Mouse (Mus musculus): Measurements from ENCODE around the gene Scg2. TPM values are rescaled to one million over a fixed set of nuclear protein-coding genes. Genes with fewer than 3 reads are reported as not detected.

The Scg2 gene
- polyA plus RNA-seq, 1 experiment, result not detected

DNA sequence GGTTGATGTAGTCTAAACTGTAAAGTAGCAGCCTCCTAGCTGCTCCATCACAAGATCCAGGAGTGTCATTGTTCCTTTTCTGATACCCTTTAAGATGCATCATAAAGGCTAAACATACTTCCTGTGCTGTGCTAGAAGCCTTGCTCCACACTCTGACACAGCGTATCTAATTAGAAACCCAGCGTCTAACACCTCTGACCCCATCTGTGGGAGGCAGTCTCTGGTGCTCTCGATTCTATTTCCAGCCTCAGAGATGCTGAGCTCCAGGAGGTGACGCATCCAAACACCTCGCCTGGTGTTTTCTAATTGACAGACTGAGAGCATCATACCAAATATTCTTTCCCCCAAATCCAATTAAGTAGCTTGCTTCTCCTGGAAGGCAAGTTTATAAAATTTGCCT is 18.6 kb upstream of the Scg2 start:
- Histone ChIP-seq H3ac (ENCODE audit: control insufficient read depth, insufficient read length) (no peak overlapping the region), H3K79me2 (ENCODE audit: control insufficient read depth, insufficient read depth) (no peaks in the 10 kb centered on the region), H3K4me2 (ENCODE audit: low read depth) (no peak overlapping the region), H3K36me3 (ENCODE audit: control insufficient read depth, insufficient read depth) (no peaks in the 10 kb centered on the region), H3K27me3 (ENCODE audit: control insufficient read depth, insufficient read depth, insufficient read length) (no peaks in the 10 kb centered on the region), H3K4me3 (no peak overlapping the region)
- TF ChIP-seq USF1 (IDR thresholded peaks at IDR 0.05; ENCODE audit: low read depth), result no peak
- no peak for TF ChIP-seq MYOD1 (IDR thresholded peaks at IDR 0.05; ENCODE audit: control insufficient read depth in 1 of 3, insufficient read length in 2 of 3, low read depth in 2 of 3)
- TF ChIP-seq E2F4 (IDR thresholded peaks at IDR 0.05; ENCODE audit: insufficient read depth), result no peak
- TF ChIP-seq TCF3 (IDR thresholded peaks at IDR 0.05; ENCODE audit: insufficient read length, low read depth), result no peak
- TF ChIP-seq POLR2A (IDR thresholded peaks at IDR 0.05; ENCODE audit: insufficient read length, low read depth), result no peak
- no peak for TF ChIP-seq SRF (IDR thresholded peaks at IDR 0.05; ENCODE audit: control insufficient read depth, insufficient read length, low read depth)
- no peak for TF ChIP-seq TCF12 (IDR thresholded peaks at IDR 0.05; ENCODE audit: insufficient read depth, poor library complexity, severe bottlenecking)
- TF ChIP-seq MYOG (IDR thresholded peaks at IDR 0.05; ENCODE audit: control insufficient read depth in 1 of 3, insufficient read depth in 1 of 3, insufficient read length in 2 of 3, low read depth in 2 of 3), result no peak
- TF ChIP-seq REST (IDR thresholded peaks at IDR 0.05; ENCODE audit: insufficient read depth, insufficient read length), result no peak
- TF ChIP-seq MAX (IDR thresholded peaks at IDR 0.05; ENCODE audit: low read depth), result no peak
- no peak for TF ChIP-seq CEBPB (IDR thresholded peaks at IDR 0.05; ENCODE audit: insufficient read depth, poor library complexity, severe bottlenecking)
- TF ChIP-seq POLR2AphosphoS2 (IDR thresholded peaks at IDR 0.05; ENCODE audit: insufficient read length, low read depth), result no peak

DNA sequence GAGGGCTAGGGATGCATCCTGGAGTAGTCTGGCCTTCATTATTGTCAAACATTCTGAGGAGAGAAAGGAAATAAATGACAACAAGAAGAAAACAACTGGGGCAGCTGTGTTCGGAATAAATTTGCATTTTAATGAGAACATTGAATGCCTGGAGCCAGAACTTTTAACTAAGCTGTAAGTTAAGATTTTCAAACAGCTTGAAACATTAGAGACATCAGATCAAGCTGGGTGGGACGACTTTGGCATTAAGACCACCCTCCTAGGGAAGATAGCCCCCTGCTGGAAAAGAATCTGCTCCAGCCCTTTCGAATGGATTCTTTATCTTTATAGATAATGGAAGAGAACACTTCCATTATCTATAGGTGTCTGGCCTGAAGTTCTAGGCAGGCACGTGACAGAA is 14.2 kb upstream of the Scg2 start:
- no peaks in the 10 kb centered on the region for H3K79me2 ChIP-seq (ENCODE audit: control insufficient read depth, insufficient read depth)
- no peaks in the 10 kb centered on the region for H3K36me3 ChIP-seq (ENCODE audit: control insufficient read depth, insufficient read depth)
- H3K4me3 ChIP-seq, result no peak overlapping the region
- no peak overlapping the region for H3ac ChIP-seq (ENCODE audit: control insufficient read depth, insufficient read length)
- no peak overlapping the region for H3K4me2 ChIP-seq (ENCODE audit: low read depth)
- H3K27me3 ChIP-seq (ENCODE audit: control insufficient read depth, insufficient read depth, insufficient read length), result no peaks in the 10 kb centered on the region
- TF ChIP-seq CEBPB (IDR thresholded peaks at IDR 0.05; ENCODE audit: insufficient read depth, poor library complexity, severe bottlenecking) (no peak), POLR2A (IDR thresholded peaks at IDR 0.05; ENCODE audit: insufficient read length, low read depth) (no peak), POLR2AphosphoS2 (IDR thresholded peaks at IDR 0.05; ENCODE audit: insufficient read length, low read depth) (no peak), MYOG (IDR thresholded peaks at IDR 0.05; ENCODE audit: control insufficient read depth in 1 of 3, insufficient read depth in 1 of 3, insufficient read length in 2 of 3, low read depth in 2 of 3) (no peak), MAX (IDR thresholded peaks at IDR 0.05; ENCODE audit: low read depth) (no peak), USF1 (IDR thresholded peaks at IDR 0.05; ENCODE audit: low read depth) (no peak), E2F4 (IDR thresholded peaks at IDR 0.05; ENCODE audit: insufficient read depth) (no peak), REST (IDR thresholded peaks at IDR 0.05; ENCODE audit: insufficient read depth, insufficient read length) (no peak), TCF3 (IDR thresholded peaks at IDR 0.05; ENCODE audit: insufficient read length, low read depth) (no peak), TCF12 (IDR thresholded peaks at IDR 0.05; ENCODE audit: insufficient read depth, poor library complexity, severe bottlenecking) (no peak), SRF (IDR thresholded peaks at IDR 0.05; ENCODE audit: control insufficient read depth, insufficient read length, low read depth) (no peak), MYOD1 (IDR thresholded peaks at IDR 0.05; ENCODE audit: control insufficient read depth in 1 of 3, insufficient read length in 2 of 3, low read depth in 2 of 3) (no peak)

DNA sequence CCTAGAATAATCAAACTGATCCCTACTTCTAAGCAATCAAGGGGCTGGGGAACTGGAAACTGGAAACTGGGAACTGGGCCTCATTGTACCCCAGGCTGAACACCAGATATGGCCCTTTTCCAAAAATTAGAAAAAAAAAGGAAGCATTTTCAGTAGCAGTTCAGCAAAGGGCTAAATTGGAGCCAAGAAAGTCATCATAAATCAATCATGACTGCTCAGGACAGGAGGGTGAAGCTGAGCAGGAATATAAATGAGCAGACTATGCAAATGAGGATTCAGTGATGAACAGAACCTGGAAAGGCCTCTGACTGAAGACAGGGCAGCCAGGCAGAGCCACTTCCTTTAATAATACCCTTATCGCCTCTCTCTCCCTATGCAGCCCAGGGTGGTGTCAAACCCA is 12.4 kb upstream of the Scg2 start:
- no peak overlapping the region for H3K4me2 ChIP-seq (ENCODE audit: low read depth)
- H3K27me3 ChIP-seq (ENCODE audit: control insufficient read depth, insufficient read depth, insufficient read length), result no peaks in the 10 kb centered on the region
- no peak for TF ChIP-seq TCF12 (IDR thresholded peaks at IDR 0.05; ENCODE audit: insufficient read depth, poor library complexity, severe bottlenecking)
- no peak for TF ChIP-seq CEBPB (IDR thresholded peaks at IDR 0.05; ENCODE audit: insufficient read depth, poor library complexity, severe bottlenecking)
- no peak for TF ChIP-seq TCF3 (IDR thresholded peaks at IDR 0.05; ENCODE audit: insufficient read length, low read depth)
- no peak for TF ChIP-seq MYOD1 (IDR thresholded peaks at IDR 0.05; ENCODE audit: control insufficient read depth in 1 of 3, insufficient read length in 2 of 3, low read depth in 2 of 3)
- no peak for TF ChIP-seq REST (IDR thresholded peaks at IDR 0.05; ENCODE audit: insufficient read depth, insufficient read length)
- no peak for TF ChIP-seq SRF (IDR thresholded peaks at IDR 0.05; ENCODE audit: control insufficient read depth, insufficient read length, low read depth)
- TF ChIP-seq USF1 (IDR thresholded peaks at IDR 0.05; ENCODE audit: low read depth), result no peak
- no peak for TF ChIP-seq POLR2A (IDR thresholded peaks at IDR 0.05; ENCODE audit: insufficient read length, low read depth)
- no peak for TF ChIP-seq E2F4 (IDR thresholded peaks at IDR 0.05; ENCODE audit: insufficient read depth)
- no peak for TF ChIP-seq MYOG (IDR thresholded peaks at IDR 0.05; ENCODE audit: control insufficient read depth in 1 of 3, insufficient read depth in 1 of 3, insufficient read length in 2 of 3, low read depth in 2 of 3)
- no peak for TF ChIP-seq POLR2AphosphoS2 (IDR thresholded peaks at IDR 0.05; ENCODE audit: insufficient read length, low read depth)
- no peak for TF ChIP-seq MAX (IDR thresholded peaks at IDR 0.05; ENCODE audit: low read depth)
- no peak overlapping the region for H3K4me3 ChIP-seq
- H3K79me2 ChIP-seq (ENCODE audit: control insufficient read depth, insufficient read depth), result no peaks in the 10 kb centered on the region
- no peaks in the 10 kb centered on the region for H3K36me3 ChIP-seq (ENCODE audit: control insufficient read depth, insufficient read depth)
- H3ac ChIP-seq (ENCODE audit: control insufficient read depth, insufficient read length), result no peak overlapping the region

DNA sequence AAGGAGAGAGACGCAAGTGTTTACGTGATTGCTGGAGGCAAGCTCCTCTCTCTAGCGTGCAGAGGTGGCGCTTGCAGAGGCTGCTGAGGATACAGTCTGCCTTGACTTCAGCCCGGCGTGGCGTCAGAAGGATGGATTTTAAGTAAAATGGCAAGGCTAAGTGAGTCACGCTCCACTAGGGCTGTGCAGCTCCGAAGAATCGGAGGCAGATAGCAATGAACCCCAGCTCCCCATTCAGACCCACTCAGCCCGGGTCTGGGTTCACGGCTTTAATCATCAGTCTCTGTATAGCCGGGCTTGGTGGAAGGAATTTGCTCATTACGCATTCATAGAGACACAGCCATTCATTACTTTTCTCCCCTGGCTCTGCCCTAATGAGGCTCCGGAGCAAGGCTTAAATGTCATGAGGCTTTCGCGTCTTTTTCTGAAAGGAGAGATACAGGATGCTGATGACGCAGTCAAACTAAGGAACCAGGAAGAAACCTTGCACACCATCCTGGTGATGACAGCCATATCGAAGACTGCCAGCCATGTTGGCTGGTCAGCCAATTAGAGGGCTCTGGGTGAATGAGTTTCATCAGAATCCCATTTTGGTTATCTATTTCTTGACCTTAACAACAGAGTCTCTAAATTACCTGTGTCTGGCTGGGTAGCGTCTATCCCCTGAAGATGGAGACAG is 10.6 kb upstream of the Scg2 start:
- H3K79me2 ChIP-seq (ENCODE audit: control insufficient read depth, insufficient read depth), result no peaks in the 10 kb centered on the region
- H3K4me3 ChIP-seq, result no peak overlapping the region
- no peaks in the 10 kb centered on the region for H3K36me3 ChIP-seq (ENCODE audit: control insufficient read depth, insufficient read depth)
- H3ac ChIP-seq (ENCODE audit: control insufficient read depth, insufficient read length), result no peak overlapping the region
- no peaks in the 10 kb centered on the region for H3K27me3 ChIP-seq (ENCODE audit: control insufficient read depth, insufficient read depth, insufficient read length)
- H3K4me2 ChIP-seq (ENCODE audit: low read depth), result no peak overlapping the region
- TF ChIP-seq CEBPB (IDR thresholded peaks at IDR 0.05; ENCODE audit: insufficient read depth, poor library complexity, severe bottlenecking), result no peak
- no peak for TF ChIP-seq TCF3 (IDR thresholded peaks at IDR 0.05; ENCODE audit: insufficient read length, low read depth)
- no peak for TF ChIP-seq POLR2A (IDR thresholded peaks at IDR 0.05; ENCODE audit: insufficient read length, low read depth)
- TF ChIP-seq TCF12 (IDR thresholded peaks at IDR 0.05; ENCODE audit: insufficient read depth, poor library complexity, severe bottlenecking), result no peak
- TF ChIP-seq MAX (IDR thresholded peaks at IDR 0.05; ENCODE audit: low read depth), result no peak
